Mouse (Mus musculus) heart, adult 9 months (tissue): ENCODE data around the gene Itga10.
"Not testable (repeated sequence)": the region's sequence is repeated elsewhere in the genome, so short reads cannot be mapped to it uniquely, and the experiment has no call there.

Source experiments
- DNase-seq, 2 experiments: peaks; one replicate each; pipeline ENCODE4 v3.0.0; 2022; ENCODE audit warnings: low spot score in 2 of 2

The Itga10 gene

DNA sequence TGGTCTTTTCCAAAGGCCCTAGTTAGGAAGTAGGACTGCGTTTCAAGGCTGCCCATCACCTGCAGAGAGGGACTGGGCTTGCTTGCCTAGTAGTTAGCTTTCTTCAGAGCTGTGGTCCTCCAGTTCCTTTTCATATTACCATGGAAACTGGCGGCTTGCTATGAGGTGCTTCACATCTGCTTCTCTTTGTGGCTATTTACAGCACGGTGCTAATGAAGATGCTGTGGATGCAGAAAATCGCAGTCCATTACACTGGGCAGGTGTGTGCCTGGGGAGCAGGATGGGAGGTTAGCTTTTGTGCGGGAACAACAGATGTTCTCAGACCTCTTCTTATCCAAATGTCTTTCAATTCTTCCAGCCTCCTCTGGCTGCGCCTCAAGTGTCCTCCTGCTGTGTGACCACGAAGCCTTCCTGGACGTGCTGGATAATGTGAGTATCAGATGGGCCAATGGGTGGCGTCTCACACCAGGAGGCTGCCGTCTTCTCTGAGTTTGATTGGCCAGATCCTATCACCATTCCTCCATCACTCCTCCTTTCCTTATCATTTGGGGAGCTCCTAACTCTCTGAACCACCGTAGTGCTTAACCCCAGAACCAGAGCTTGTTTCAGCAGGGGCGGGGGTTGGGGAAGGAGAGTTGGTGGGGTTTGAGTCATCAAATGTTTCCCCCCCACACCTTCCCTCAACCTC is 35.0 kb downstream of the Itga10 start:
- DNase-seq = no peak

DNA sequence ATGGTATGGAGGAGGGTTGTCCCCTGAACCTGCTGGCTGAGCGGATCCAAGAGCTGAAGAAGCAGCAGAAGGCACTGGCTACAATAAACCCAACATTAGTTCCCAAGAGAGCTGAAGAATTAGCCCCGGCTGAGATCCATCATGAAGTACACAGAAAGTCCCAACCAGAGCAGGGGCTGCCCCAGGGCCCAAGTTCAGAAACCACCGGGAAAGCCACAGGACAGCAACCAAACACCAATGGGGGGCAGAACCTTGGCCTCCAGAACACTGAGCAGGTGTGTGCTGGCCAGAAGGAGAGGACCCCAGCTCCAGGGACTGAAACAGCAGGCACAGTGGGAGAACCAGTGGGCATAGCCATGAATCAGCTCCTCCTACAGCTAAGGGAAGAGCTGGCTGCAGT is 38.1 kb downstream of the Itga10 start:
- no peak for DNase-seq

DNA sequence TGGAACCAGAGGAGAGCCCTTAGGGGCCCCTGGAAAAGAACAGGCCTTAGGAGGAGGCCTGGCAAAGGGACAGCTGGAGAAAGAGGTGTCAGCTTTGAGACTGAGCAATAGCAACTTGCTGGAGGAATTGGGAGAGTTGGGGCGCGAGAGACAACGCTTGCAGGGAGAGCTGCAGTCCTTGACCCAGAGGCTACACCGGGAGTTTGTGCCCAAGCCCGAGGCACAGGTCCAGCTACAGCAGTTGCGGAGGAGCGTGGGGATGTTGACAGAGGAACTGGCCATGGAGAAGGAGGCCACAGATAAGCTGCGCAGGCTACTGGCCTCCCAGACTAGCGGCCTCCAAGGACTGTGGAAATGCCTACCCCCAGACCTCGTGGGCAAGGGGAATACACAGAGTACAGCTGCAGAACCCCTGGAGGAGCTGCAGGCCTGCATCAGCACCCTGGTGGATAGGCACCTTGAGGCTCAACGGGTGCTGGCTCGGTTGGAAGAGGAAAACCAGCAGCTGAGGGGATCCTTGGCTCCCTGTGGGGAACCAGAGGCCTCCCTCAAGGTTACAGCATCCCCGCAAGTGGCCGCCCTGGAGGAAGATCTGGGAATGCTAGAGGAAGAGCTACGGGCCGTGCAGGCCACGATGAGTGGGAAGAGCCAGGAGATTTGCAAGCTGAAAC is 38.9 kb downstream of the Itga10 start:
- DNase-seq = no peak

DNA sequence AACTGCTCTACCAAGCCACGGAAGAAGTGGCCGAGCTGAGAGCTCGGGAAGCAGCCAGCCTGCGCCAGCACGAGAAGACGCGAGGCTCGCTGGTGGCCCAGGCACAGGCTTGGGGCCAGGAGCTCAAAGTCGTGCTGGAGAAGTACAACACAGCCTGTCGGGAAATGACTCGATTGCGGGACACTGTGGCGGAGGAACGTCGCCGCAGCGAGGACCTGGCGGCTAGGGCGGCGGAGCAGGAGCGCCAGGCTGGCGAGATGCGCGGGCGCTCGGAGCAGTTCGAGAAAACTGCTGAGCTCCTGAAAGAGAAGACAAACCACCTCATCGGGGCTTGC is 39.4 kb downstream of the Itga10 start:
- no peak for DNase-seq

DNA sequence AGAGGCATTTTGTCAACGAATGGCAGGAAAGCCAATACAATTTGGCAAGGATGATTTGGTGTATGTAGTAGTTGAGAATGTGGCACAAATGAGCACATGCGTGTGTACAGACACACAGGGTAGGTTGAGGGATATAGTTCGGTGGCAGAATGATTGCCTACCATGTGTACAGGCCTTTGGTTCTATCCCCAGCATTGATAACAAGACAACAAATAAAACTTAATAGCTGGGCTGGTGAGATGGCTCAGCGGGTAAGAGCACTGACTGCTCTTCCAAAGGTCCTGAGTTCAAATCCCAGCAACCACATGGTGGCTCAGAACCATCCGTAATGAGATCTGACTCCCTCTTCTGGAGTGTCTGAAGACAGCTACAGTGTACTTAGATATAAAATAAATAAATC is 40.7 kb downstream of the Itga10 start:
- DNase-seq = not testable (repeated sequence)

DNA sequence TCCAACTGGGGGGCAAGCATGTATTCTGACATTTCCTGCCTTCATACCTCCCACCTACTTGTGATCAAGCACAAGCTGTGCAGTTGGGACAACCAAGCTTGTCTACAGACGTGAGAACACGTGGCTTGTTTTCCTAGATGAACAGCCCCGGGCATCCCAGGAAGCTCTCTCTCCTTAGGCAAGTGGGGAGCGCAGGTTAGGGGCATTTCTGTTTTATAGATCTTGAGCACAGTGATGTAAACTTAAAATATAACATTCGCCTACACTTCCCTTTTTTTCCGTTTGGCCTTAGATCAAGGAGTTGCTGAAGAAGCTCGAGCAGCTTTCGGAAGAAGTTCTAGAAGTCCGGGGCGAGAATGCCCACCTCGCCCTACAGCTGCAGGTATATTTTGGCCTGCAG is 43.5 kb downstream of the Itga10 start:
- DNase-seq = no peak

DNA sequence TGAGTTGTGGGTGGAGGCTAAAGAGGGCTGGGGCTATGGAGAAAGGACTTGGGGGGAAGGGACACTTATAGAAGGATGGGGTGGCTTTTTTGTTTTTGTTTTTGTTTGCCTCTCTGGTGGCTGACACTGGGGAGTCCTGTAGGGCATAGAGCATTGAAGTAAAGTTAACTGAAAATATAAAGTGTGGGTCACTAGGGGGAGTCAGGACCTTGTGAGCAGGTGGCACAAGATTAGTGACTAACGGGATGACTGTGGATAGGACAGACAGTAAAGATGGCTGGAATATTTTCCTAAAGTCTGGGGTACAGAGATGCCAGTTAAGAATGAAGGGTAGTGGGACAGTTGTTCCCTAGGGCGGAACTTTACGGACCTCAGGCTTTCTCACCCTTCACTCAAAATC is 44.9 kb downstream of the Itga10 start:
- no peak for DNase-seq

DNA sequence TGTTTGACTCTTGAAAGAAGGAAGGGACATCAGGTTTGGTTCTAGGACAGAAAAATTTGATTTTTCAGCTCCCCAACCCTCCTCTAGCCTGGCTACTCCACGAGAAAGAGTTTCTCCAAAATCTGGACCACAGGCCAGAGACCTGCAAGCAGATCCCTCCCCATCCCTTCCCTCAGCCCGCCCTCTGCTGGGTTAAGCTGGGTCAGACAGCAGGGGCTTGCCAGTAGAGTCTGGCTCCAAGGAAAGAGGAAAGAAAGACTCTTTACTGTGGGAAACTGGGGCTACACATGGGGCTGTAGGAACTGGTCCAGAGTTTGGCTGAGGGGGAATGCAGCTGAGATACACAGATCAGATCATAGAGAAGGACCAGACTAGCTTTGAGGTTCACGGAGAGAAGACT is 47.1 kb downstream of the Itga10 start:
- no peak for DNase-seq

DNA sequence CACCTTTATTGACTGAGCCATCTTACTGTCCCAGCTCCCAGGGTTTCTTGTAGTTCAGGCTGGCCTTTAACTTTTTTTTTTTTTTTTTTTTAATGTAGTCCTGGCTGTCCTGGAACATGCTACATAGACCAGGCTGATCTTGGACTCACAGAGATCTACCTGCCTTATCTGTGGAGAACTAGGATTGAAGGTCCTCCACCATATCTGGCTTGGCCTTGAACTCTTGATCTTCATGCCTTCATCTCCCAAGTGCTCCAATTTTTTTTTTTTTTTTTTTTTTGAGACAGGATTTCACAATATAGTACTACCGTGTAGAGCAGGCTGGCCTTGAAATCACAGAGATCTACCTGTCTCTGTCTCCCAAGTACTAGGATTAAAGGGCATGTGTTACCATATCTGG is 48.2 kb downstream of the Itga10 start:
- no peak for DNase-seq

DNA sequence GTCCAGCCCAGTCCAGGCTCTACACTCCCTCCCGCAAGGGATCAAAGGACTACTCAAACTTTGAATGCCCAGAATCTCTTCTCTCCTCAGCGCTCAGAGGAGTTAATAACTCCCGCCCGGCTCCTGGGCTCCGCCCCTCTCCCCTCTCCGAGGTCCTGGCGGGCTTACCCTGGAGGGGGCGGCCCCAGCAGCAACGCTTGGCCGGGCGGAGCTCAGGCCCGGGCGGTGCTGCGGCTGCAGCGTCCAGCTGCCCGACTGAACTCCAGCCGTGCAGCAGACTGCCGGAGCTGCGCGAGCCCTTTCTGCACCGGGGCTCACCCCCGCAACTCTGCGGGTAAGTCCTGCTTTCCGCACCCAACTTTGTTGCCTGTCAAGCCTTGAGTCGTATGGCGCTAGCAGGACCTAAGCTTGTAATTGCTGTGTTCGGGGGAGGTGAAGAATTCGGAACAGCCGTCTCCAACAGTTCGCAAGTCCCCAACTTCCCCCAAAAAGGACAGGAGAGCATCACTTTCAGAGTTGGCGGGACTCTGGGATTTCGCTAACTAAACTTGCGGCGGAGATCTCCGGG is 50.9 kb downstream of the Itga10 start, which contains the start of gene Pias3:
Pias3 (plus strand) TSS at position 187 of the 568 bp plus-strand sequence.
- peak; percentile 87 to 89 for DNase-seq

DNA sequence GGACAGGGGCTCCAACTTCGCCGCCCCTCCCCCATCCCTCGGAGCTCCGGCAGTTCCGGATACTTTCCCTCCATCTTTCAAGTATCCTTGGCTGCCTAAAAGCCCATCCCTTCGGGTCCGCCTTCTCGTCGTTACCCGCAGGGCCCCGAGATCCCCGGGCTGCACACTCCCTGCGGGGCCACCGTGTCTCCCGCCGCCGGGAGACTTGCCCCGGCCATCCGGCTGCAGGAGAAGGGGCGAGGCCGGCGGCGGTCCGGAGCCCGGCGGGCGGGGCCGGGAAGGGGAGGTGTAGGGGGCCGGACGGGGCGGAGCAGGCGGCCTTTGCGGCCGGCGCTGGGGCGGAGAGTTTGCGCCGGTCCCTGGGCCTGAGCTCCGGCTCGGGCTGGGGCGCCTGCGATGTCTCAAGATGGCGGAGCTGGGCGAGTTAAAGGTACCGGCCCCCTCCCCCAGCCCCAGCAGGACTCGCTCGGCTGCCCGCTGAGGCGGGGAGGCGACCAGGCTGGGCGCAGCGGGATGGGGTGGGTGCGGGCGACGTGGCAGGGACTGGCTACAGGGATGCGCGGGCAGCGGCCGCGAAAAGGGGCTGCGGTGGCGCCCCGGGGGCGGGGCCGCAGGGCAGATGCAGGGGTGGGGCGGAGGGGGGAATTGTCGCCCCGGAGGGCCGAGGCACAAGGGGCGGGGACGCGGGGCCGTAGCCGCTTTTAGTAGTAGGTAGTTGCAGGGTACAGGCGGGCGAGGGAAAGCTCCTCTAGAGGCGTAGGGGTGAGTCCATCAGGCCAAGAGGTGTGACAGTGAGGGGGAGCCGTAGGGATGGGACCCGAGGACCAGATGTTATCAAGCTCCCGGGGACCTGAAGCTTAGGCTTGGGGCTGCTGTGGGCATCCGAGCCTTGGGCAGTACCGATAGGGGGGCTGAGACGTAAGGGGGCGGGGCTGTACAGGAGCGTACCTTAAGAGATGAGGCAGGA is 51.7 kb downstream of the Itga10 start:
- DNase-seq = peak; percentile 91 to 94

DNA sequence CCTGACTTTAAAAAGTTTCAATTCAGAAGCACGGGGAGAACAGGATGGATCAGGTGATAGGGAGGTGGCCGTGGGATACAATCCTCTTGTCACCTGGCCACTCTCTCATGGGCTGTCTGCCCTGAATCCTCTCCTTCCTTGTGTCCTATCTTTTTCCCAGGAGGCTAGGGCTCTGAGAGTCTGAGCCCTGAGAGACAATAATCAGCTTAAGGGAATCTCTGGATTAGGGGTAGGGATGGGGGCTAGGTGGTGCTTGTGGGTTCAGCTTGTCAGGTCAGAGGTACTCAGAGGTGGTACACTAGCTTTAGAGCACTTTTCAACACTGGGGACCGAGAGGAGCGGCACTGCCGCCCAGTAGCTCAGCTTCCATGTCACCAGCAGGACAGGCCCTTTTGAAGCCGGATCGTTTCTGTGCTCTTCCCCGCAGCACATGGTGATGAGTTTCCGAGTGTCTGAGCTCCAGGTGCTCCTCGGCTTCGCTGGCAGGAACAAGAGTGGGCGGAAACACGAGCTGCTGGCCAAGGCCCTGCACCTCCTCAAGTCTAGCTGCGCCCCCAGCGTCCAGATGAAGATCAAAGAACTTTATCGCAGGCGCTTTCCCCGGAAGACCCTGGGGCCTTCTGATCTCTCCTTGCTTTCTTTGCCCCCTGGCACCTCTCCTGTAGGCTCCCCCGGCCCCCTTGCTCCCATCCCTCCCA is 53.8 kb downstream of the Itga10 start:
- no peak for DNase-seq

DNA sequence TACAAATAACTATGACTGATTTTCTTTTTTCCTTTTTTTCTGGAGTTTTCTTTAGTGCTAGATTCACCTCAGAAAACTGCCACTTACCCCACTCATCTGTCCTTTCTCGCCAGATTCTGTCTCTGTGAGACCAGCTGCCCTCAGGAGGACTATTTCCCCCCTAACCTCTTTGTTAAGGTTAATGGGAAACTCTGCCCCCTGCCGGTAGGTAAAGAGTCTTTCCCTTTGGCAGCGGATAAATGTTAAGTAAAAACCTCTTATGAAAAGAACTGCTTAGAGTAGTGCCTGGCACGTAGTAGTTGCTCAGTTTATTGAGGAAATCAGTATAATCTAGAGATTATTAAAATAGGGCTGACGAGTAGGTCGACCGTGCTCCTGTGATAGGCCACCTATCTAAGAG is 55.0 kb downstream of the Itga10 start:
- no peak for DNase-seq

DNA sequence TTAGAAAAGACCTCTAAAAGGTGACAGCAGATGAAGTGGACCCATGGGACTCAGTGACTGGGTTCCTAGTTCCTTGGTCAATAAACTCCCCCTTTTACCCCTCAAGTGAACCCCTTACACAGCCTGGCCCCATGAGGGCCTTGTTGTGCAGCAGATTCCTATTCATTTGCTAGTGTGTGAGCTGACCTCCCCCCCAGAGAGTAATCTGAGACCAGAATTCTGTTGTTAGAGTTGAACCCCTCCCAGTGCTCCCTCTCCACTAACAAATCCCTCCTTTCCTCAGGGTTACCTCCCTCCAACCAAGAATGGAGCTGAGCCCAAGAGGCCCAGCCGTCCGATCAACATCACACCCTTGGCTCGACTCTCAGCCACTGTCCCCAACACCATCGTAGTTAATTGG is 55.6 kb downstream of the Itga10 start:
- DNase-seq = no peak

DNA sequence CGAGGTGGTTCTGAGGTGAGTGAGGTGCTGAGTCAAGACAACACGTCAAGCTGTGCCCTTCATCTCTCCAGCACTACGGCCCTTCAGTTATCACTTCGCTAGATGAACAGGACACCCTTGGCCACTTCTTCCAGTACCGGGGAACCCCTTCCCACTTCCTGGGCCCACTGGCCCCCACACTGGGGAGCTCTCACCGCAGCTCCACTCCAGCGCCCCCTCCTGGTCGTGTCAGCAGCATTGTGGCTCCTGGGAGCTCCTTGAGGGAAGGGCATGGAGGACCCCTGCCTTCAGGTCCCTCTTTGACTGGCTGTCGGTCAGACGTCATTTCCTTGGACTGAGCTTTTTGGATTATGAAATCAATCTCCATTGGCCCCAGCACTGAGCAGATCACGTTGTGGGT is 59.4 kb downstream of the Itga10 start:
- DNase-seq = no peak

DNA sequence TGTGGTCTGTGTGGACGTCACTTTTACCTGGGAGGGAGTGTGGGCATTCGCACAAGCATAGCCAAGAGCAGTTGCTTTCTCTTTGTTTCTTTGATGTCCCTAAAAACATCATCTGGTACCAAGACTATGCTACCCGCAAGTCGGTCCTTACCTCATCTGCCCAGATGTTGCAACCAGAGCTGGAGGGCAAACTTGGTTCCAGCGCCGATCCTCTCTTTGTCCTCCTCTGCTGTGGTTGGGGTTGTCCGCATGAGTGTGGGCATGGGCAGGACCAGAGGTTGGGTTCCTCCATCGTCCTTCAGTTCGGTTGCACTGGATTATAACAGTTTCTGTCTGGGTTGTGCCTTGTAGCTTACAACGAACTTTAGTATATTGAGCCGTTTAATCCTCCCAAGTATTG is 60.8 kb downstream of the Itga10 start:
- DNase-seq = no peak

DNA sequence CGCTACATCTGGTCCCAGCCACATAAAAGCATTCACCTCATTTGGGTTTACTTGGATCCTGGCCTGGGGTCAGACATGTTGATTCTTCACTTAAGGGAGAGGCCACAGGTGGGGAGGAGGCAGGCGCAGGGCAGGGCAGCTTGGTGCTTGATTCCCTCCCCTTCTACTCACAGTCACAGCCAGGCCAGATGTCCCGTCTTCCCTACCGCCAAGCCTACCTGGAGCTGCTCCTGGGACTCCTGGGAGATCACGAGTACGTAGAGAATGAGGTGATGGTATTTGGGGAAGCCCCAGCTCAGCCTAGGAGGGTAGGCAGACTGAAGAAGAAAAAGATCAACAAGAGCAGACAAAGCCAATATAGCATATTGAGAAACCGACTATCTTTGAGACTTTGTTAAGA is 61.6 kb downstream of the Itga10 start:
- no peak for DNase-seq

DNA sequence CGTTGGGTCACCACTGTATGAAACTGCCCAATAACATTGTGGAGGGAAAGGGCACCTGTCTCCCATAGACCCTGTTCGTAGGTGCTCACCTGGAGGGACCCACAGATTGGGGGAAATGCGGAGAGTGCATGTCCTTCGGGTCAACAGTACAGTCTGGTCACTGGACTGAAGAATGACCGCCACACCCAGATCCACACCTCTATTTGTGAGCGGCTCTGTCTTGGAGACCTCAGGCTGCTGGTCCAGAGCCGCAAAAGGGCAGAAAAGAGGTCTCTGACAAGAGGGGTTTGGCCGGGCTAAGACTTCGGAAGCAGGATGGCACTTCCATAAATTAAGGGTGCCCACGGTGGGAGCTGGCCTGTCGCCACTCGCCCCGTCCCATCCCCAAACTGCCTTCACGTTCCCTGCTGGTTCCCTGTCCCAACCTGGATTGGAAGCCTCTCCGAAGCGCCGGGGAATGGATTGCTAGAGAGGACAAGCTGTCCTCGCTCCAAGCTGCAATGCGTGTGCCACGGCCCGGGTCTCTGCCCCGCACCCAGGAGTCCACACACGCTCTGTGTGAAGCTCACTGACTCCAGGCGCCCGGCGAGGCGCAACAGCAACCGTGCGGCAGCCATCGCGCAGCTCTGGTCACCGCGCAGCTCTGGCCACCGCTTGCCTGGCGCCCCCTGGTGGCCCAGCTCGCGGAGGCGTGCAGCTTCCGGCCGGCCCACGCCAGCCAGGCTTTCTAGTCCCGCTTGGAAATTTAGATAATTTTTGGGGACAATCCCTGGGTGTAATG is 62.7 kb downstream of the Itga10 start, which contains the start of gene Nudt17:
Nudt17 (minus strand) TSS at position 660 of the 781 bp plus-strand sequence.
- DNase-seq = peak; percentile 66 to 80

DNA sequence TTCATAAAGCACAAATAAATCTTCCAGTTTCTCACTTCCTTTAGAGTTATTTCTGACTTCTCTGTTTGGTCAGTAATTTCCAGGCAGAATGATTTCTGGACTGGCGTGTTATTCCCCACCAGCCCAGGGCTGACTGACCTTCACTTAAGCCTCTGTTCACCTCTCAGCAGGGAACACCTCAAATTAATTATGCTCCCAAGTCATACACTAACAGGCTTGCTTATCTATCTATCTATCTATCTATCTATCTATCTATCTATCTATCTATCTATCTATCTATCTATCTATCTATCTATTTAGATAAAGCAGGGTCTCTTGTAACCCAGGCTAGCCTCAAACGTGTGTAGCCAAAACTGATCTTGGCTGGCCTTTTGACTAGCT is 63.3 kb downstream of the Itga10 start:
- no peak for DNase-seq
